Mouse (Mus musculus): ENCODE data around the gene Olfr653.

The Olfr653 gene

DNA sequence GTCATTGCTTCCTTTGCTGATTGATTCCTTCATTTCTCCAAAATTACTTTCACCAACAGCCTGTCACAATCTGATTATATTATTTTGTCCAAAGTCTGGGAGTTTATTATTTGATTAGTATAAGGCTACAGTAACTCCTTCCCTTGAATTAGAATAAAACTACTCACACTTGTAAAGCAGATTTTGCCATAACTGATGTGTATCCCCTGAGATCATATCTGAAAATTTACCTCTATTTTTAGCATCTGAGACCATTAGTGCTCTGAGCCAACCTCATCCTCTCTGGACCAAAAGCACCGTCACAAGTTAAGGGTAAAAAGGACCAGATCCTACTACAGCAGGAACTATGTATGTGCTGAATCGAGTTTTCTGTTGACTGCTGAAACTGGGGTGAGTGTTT, at the start of gene Olfr653:
Olfr653 (plus strand) TSS at position 301 of the 400 bp plus-strand sequence.
- no peak for DNase-seq (ENCODE audit: low read depth in 2 of 2, low spot score in 2 of 2)

DNA sequence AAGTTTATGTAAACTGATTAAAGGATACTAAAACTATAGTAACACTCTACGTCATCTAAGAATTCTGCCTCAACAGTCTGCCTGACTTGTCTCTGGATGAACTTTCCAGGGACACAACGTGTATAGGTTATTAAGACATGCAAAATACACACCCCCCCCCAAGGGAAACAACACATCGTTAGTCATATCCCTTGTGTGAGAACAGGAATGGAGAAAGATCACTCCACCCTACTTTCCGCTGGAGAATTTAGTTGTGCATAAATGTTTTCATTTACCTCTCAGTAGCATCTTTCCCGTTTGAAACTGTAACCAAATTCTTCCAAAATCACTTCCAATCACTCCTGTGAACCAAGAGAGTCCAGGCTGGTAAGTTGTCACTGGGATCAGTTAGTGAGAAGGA, 27.3 kb upstream of the Olfr653 start, which contains the start of gene Olfr651:
Olfr651 (plus strand) TSS at position 301 of the 400 bp plus-strand sequence.
- DNase-seq (ENCODE audit: low read depth in 2 of 2, low spot score in 2 of 2): no peak

DNA sequence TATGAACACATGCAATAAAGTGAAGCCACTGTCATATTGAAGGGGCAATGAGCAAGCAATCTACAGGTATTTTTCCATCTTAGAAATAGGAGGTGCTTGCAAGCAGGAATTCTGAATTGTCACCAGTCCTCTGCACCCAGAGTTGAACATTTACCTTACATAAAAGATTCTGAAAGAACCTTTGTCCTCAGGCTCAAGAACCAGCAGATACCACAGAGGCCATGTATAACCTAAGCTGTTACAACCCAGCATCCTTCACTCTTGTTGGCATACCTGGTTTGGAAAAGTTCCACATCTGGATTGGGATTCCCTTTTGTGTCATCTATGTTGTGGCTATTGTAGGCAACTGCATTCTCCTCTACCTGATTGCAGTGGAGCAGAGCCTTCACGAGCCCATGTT, 24.4 kb upstream of the Olfr653 start:
- no peak for DNase-seq (ENCODE audit: low read depth in 2 of 2, low spot score in 2 of 2)

DNA sequence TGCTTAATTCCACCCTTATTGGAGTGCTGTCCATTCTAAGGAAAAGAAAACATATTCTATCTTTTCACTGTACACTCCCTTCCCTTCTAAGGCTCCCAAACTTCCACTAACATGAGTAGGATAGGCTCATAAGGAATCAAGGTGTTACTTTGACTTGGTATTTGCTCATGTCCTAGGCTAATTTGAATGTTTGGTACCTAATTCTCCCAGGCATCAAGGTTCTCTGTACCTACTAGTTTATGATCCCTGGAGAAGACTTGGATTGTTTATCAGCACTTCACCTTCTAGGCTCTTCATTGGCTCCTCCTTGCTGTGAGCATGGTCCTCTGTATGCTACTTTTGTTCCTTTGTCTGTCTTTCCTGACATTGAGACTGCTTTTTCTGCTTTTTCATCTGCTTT, 16.5 kb upstream of the Olfr653 start, which contains the start of gene Olfr652:
Olfr652 (plus strand) TSS at position 301 of the 400 bp plus-strand sequence.
- DNase-seq (ENCODE audit: low read depth in 2 of 2, low spot score in 2 of 2): no peak

DNA sequence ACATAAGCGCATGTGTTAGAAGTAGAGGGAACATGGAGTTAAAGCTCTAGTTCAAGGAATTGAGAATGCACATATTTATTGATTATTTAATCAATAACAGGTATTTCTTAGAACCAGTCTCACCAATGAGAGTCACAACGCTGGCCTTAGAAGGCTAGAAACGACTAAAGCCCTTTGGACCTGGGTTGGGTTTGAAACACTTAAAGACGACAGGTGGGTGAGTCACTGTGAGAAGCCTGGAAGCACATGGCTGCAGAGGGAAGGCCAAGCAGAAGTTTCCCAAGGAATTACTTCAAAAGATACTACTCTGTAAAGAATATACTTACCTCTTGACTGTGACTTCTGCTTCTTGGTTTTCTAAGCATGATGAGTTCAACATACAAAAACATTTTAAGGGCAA, 3.7 kb downstream of the Olfr653 start:
- DNase-seq (ENCODE audit: low read depth in 2 of 2, low spot score in 2 of 2): no peak

DNA sequence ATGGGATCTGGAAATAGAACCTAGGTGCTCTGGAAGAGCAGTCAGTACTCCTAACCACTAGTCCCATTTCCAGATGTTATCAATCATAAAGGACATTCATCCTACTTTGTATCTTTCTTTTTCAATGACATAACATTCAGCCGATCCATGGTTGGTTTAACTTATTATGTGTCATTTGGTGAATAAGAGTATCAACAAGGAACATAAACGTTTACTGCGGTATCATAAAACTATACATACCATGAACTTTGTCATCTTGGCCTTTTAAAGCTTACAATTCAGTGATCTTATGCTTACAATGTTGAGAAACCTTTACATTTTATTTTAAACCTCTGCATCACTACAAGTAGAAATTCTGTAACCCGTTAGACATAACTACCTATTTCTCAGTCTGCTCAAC, 4.3 kb downstream of the Olfr653 start:
- DNase-seq (ENCODE audit: low read depth in 2 of 2, low spot score in 2 of 2): no peak

DNA sequence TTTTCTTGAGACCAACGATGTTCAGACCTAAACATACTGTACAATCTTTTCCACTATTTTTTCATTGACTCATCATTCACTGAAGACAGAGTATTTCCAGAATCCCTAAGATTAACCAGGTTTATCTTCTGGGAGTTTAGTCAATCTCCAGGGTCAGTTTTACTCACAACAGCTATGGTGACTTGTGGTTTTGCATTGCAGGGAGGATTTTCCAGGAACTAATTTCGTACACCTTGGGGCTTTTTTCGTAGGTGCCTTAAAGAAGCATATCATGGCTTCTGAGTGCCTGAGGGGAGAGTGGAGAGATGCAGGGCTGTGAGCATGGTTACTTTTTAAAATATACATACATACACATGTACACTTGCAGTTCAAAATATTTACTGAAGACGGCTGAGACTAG, 9.6 kb downstream of the Olfr653 start, which contains the start of gene Olfr654:
Olfr654 (plus strand) TSS at position 301 of the 400 bp plus-strand sequence.
- no peak for DNase-seq (ENCODE audit: low read depth in 2 of 2, low spot score in 2 of 2)

DNA sequence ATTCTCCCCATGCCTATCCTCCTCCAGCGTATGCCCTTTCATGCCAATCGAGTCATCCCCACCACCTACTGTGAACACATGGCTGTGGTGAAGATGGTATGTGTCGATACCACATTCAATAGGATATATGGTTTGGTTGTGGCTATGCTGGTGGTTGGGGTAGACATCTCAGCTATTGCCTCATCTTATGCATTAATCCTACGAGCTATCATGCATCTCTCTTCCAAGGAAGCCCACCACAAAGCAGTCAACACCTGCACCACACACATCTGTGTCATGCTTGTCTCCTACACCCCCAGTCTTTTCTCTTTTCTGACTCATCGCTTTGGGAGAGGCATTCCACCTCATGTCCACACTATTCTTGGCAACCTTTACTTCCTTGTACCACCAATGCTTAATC, 11.2 kb downstream of the Olfr653 start:
- DNase-seq (ENCODE audit: low read depth in 2 of 2, low spot score in 2 of 2): no peak

DNA sequence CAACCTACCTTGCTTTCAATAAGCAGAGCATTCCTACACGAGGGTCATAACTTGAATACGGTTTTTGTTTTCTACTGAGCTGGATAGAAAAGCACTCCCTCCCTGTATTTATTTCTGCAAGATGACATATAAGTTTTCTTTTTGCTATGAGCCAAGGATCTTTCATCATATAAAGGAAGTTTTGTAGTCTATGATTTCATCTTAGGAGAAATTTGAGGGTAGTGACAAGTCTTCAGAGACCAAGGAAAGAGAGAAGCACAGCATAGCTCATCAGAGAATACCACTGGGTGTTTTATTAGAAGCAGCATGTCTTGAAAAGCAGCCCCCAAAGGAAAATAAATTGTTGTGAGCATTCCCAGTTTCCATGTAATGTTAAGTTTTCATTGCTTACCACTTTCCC, 24.6 kb downstream of the Olfr653 start, which contains the start of gene Olfr655:
Olfr655 (minus strand) TSS at position 101 of the 400 bp plus-strand sequence.
- DNase-seq (ENCODE audit: low read depth in 2 of 2, low spot score in 2 of 2): no peak

DNA sequence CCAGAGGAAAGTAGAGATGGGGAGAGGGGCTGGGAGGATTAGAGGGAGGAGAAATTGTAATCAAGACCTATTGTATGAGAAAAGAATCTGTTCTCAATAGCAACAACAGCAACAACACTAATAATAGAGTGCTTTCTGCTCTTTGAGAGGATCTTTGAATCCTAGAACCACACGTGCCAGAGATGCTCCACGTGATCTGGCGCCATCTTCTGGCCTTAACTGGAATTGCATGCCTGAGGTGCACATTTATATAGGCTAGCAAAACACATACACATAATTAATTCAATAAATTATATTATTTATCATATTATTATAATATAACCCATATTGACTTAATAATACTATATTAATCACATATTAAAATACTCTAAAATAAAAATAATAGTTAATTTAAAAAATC, 26.1 kb downstream of the Olfr653 start:
- peak; percentile 52 to 70 for DNase-seq (ENCODE audit: low read depth in 2 of 2, low spot score in 2 of 2)

DNA sequence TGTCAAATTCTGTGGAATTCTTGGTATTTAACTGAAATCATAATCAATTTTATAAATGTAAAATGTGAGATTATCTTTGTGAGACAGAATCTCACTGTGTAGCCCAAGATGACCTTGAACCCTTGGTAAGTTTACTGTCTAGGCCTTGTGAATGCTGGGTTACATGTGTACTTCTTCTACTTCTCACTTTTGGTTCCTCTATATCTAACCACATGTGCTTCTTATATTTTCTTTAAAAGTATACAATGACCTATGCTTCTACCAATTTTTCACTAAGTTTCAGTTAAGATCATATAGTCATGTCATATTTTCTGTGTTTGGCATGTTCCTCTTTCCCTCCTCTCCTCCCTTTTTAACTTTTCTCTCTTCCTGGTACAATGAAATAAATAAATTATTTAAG, 27.6 kb downstream of the Olfr653 start:
- no peak for DNase-seq (ENCODE audit: low read depth in 2 of 2, low spot score in 2 of 2)

DNA sequence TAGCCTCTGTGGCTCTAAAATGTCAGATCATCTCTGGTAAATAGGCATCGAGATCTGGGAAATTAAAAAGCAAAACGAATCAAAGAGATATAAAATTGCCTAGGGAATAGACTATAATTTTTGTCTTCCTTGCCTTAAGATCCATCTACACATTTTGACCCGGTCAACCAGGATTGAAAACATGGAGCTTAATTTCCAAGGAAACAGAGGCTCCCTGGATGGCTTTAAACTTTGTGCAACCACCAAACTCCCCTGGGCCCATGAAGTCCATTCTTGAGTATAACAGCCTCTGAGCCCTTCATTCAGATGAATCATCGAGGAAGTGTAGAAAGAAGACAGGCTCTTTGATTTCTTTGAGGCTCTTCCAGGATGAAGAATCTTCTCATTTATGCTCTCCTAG, 36.5 kb downstream of the Olfr653 start, which contains the start of gene Olfr656:
Olfr656 (plus strand) TSS at position 301 of the 400 bp plus-strand sequence.
- DNase-seq (ENCODE audit: low read depth in 2 of 2, low spot score in 2 of 2): no peak

DNA sequence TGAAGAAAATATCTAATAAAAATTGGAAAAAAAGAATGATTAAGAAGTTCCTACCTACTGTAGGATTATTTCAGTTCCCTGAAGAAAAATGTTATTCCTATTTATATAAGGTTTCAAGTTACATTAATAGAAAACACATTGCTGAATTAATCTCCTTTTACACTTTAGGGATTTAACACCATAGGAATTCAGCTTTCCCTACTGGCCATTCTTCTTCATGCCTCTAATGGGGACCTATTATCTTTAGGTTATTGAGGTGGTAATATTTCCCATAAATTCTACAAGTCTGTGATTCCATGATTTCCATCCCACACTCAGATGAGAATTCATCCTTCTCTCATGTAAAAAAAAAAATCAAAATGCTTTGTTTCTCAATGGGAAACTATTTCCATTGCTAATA, 47.4 kb downstream of the Olfr653 start, which contains the start of gene Olfr657:
Olfr657 (plus strand) TSS at position 301 of the 400 bp plus-strand sequence.
- no peak for DNase-seq (ENCODE audit: low read depth in 2 of 2, low spot score in 2 of 2)
